Mouse (Mus musculus) hindbrain, embryonic 13.5 days (tissue): ENCODE data around the gene Pycr1. TPM values are rescaled to one million over a fixed set of nuclear protein-coding genes. Genes with fewer than 3 reads are reported as not detected.

Experiments
- microRNA-seq: library from miRNA; unstranded; fragments of <30 nt; microRNA quantifications from one replicate; pipeline ENCODE4, GENCODE M21; 2016
- polyA plus RNA-seq: library from polyadenylated mRNA; unstranded; fragments of >200 nt; fragmentation: Nextera tagmentation; extraction: Ambion mirVana; gene quantifications from 2 replicates; pipeline ENCODE4 v1.2.1, GENCODE M21; 2015

The Pycr1 gene
- polyA plus RNA-seq, 1 experiment from 2014 or later: 23.3 TPM

Small RNA genes within 50 kb of the gene (microRNA-seq; reads per million reads assigned to microRNA genes)
- 0.70 reads per million for gene Mir6936

Other genes with a start within 250 kb of the Pycr1 start
- gene Nploc4, start 206.1 kb downstream of the Pycr1 start, polyA plus RNA-seq: 32.5 and 33.8 TPM in 2 replicates
- gene Tspan10, start 201.1 kb downstream of the Pycr1 start, polyA plus RNA-seq: not detected in 2 replicates
- 0.36 and 0.44 TPM in 2 replicates for gene Pde6g, start 190.3 kb downstream of the Pycr1 start, polyA plus RNA-seq
- gene Oxld1, start 185.7 kb downstream of the Pycr1 start, polyA plus RNA-seq: 10.5 and 10.6 TPM in 2 replicates
- gene Ccdc137, start 185.7 kb downstream of the Pycr1 start, polyA plus RNA-seq: 26.3 and 27.3 TPM in 2 replicates
- gene Arl16, start 176.2 kb downstream of the Pycr1 start, polyA plus RNA-seq: 58.9 and 63.2 TPM in 2 replicates
- gene Mrpl12, start 159.2 kb downstream of the Pycr1 start, polyA plus RNA-seq: 108 TPM in 2 replicates
- gene Slc25a10, start 151.9 kb downstream of the Pycr1 start, polyA plus RNA-seq: 32.0 and 32.8 TPM in 2 replicates
- gene Gcgr, start 113.1 kb downstream of the Pycr1 start, polyA plus RNA-seq: 0.19 and 0.30 TPM in 2 replicates
- 234 and 241 TPM in 2 replicates for gene Mcrip1, start 94.0 kb downstream of the Pycr1 start, polyA plus RNA-seq
- not detected in 2 replicates for gene Ppp1r27, start 92.6 kb downstream of the Pycr1 start, polyA plus RNA-seq
- 289 and 294 TPM in 2 replicates for gene P4hb, start 70.5 kb downstream of the Pycr1 start, polyA plus RNA-seq
- gene Arhgdia, start 62.1 kb downstream of the Pycr1 start, polyA plus RNA-seq: 471 and 481 TPM in 2 replicates
- gene Alyref, start 45.4 kb downstream of the Pycr1 start, polyA plus RNA-seq: 267 and 290 TPM in 2 replicates
- 179 and 192 TPM in 2 replicates for gene Anapc11, start 45.3 kb downstream of the Pycr1 start, polyA plus RNA-seq
- gene Npb, start 35.3 kb downstream of the Pycr1 start, polyA plus RNA-seq: 0.79 and 1.3 TPM in 2 replicates
- 169 and 174 TPM in 2 replicates for gene Pcyt2, start 25.8 kb downstream of the Pycr1 start, polyA plus RNA-seq
- 50.4 and 50.6 TPM in 2 replicates for gene Sirt7, start 18.5 kb downstream of the Pycr1 start, polyA plus RNA-seq
- gene Mafg, start 10.2 kb downstream of the Pycr1 start, polyA plus RNA-seq: 27.5 and 30.8 TPM in 2 replicates
- gene Myadml2, start 4.4 kb upstream of the Pycr1 start, polyA plus RNA-seq: 0.36 and 0.77 TPM in 2 replicates
- gene Notum, start 17.4 kb upstream of the Pycr1 start, polyA plus RNA-seq: 0.91 and 0.98 TPM in 2 replicates
- gene Aspscr1, start 29.2 kb upstream of the Pycr1 start, polyA plus RNA-seq: 152 and 161 TPM in 2 replicates
- 103 and 113 TPM in 2 replicates for gene Cenpx, start 70.0 kb upstream of the Pycr1 start, polyA plus RNA-seq
- gene Lrrc45, start 70.2 kb upstream of the Pycr1 start, polyA plus RNA-seq: 67.9 and 73.1 TPM in 2 replicates
- 272 and 278 TPM in 2 replicates for gene Rac3, start 77.7 kb upstream of the Pycr1 start, polyA plus RNA-seq
- gene Dcxr, start 83.5 kb upstream of the Pycr1 start, polyA plus RNA-seq: 9.7 and 12.1 TPM in 2 replicates
- gene Cbr2, start 88.3 kb upstream of the Pycr1 start, polyA plus RNA-seq: 0.49 TPM in 1 of 2 replicates, not detected in the other
- gene Hmga1b, start 119.0 kb upstream of the Pycr1 start, polyA plus RNA-seq: 0.94 and 2.1 TPM in 2 replicates
- 98.0 and 98.5 TPM in 2 replicates for gene Rfng, start 140.4 kb upstream of the Pycr1 start, polyA plus RNA-seq
- 265 and 274 TPM in 2 replicates for gene Gps1, start 140.5 kb upstream of the Pycr1 start, polyA plus RNA-seq
- gene Dus1l, start 152.6 kb upstream of the Pycr1 start, polyA plus RNA-seq: 45.6 and 48.6 TPM in 2 replicates
- 67.9 and 69.7 TPM in 2 replicates for gene Fasn, start 180.8 kb upstream of the Pycr1 start, polyA plus RNA-seq